Mouse (Mus musculus) thymus, postnatal 14 days (tissue): ENCODE results near the gene Ppp2r3a.

ENCODE experiments used
- DNase-seq: peaks from one replicate; pipeline ENCODE4 v3.0.0; 2021

The Ppp2r3a gene

DNA sequence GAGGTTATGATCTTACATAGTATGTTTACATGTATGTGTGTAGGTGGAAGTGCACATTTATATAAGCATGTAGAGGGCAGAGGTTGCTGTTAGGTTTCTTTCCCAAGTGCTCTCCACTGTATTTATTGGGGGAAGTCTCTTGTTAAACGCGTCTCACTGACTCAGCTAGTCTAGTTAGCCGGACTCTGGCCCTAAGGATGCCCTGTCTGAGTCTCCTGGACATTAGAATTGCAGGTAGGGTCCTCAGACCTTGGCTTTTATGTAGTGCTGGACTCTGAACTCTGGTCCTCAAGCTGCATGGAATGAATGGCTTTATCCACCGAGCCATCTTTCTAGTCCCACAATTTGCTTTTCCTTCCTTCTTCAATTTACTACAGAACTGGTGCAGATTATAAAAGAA, 108.0 kb downstream of the Ppp2r3a start:
- no peak for DNase-seq

DNA sequence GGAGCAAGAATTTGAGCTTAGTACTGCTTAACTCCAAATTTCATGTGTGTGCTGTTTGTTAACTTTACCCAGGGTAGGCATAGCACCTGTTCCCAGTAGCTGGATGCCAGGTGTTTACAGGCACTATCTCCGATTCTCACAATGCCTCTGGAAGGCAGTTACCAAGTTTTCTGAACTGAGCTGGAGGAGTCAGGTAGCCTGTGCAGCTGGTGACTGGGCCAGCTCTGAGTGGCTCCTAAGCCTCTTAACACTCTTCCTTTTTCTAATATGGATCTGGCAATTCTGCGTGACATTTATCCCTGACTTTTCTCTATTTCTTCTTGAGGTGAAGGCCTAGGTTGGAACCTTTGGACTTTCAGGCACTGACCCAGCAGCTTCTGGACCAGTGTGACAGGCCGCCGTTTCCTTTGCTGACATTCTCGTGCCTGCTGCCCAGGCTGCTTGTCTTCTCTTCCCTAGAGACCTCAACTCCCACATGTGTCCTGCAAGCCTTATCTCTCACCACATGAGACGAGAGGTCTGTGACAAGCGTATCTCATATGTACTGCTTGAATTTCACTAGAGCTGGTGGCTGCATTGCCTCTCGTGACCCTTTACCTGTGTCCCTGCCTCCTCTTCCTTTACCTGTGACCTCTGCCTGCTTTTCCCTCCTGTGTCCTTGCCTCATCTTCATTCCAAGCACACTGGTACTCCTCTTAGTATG, 137.3 kb downstream of the Ppp2r3a start:
- DNase-seq = no peak

DNA sequence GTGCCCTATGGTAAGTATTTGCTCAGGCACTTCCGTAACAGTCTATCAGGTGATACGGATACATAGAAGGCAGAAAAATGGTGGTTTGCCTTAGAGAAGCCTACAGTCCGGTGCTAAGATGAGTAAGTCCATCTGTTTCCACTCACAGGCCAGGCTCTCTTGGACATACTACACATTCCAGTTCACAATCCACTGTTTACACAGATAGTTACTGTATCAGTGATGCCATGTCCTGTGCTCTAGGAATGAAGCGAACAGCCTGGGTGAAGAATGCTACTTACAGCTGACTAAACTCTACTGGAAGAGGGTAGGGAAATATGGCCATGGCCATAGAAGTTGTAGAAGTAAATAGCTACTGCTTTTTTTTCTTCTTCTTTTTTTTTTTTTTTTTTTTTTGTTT, 138.3 kb downstream of the Ppp2r3a start:
- no peak for DNase-seq

DNA sequence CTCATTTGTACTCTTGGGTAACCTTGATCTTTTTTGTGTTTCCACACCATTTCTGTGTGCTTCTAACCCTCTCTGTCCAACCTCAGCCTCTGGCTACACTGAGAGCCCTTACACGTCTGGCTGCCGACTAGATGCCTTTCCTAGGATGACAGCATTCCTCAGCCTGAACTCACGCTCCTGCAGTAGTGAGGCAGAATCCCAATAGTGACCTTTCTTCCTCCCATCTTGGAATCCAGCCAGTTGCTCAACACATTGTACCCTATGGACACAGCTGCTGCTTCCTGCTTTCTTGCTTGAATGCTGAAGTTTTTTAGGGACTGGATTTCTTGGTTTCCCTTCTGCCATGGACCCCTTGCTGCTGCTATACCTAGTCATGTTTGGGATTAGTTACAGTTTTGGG, 141.6 kb downstream of the Ppp2r3a start:
- DNase-seq = no peak

DNA sequence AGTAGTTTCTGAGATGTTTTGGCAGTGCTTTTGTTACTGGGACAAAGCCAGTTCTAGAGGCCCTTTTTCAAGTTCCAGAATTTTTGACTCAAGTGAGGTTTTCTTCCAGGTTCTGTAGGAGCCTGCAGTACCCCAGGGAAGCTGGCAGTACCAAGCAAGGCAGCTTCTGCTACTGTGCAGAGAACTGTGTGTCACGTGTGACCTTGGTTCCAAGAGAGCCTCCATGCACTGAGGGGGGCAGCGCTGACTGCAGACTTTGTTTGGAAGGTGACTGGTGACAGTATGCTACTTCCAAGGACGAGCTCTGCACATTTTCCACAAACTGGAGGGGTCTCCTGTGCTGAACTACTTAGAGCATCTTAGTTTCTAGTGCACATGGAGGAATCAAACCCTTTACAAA, 144.2 kb downstream of the Ppp2r3a start:
- no peak for DNase-seq

DNA sequence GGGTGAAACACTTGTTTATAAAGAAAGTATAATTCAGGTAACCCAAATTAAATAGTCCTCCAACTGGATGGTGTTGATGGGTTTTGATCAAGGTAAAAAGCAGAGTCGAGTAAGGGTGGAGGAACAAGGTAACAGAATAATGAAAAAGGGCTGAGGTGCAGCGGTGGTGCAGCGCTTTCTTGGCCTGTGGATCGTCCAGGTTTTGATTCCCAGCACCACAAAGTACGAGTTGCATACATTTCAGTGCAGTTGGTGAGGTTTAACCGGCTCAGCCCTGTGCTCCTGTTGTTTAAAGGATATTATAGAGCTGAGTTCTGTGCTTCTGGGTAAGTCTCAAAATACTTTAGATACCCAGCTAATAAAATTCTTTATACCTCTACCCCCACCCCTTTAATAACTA, 145.9 kb downstream of the Ppp2r3a start:
- DNase-seq = no peak

DNA sequence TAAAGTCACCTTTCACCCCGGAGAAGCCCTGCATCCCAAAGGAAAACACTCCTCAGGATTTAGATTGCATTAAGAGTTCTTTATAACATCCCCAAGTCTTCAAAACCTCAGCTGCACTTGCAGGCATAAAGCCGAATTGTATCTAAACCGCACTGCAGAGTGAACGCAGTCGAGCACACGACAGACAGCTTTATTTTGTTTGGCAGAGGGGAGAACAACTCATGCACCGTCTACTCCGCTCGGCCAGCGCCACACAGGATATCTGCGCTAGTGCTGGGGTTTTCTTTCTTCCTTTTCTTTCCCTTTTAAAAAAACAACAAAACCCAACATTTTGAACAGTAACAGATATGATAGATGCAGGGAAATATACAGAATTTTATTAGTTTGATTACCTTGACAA, 146.7 kb downstream of the Ppp2r3a start:
- DNase-seq = no peak

DNA sequence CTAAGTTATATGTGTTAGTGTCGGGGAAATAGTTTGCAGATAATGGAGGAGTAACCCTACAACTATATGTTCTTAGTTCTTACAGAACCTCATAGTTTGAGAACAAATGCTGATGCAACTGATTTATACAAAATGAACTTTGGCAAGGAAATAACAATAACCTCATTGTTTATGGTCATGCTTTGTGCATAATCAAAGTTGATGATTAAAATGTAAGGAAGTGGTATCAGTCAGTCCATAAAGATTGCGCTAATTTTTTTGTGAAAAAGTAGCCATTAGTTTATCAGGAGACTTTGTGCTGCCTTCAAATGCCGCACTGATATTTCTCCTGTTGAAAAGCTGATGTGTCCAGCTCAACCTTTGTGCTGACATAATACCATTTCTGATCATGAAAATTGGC, 149.3 kb downstream of the Ppp2r3a start:
- no peak for DNase-seq

DNA sequence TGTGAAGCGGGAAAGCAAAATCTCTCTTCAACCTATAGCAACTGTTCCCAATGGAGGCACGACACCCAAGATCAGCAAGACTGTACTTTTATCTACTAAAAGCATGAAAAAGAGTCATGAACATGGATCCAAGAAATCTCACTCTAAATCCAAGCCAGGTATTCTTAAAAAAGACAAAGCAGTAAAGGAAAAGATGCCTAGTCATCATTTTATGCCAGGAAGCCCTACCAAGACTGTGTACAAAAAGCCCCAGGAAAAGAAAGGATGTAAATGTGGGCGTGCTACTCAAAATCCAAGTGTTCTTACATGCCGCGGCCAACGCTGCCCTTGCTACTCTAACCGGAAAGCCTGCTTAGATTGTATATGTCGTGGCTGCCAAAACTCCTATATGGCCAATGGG, 150.0 kb downstream of the Ppp2r3a start:
- DNase-seq = no peak

DNA sequence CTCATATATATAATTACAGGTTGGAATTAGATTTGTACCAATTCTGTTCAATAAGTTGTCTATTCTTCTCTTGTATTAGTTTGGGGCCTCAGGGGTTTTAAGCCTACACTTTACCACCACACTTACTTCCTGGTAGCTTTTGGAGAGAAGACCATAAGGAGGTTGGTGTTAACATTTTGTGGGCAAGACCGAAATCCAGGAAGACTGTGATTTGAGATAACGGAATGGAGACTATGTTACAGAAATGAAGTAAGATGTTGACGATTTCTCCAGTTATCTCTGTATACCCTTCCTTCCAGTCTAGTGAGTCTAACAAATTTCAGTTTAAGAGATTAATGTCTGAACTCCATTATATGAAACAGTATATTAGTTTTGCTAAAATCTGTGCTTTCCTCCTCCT, 151.4 kb downstream of the Ppp2r3a start:
- DNase-seq = no peak

DNA sequence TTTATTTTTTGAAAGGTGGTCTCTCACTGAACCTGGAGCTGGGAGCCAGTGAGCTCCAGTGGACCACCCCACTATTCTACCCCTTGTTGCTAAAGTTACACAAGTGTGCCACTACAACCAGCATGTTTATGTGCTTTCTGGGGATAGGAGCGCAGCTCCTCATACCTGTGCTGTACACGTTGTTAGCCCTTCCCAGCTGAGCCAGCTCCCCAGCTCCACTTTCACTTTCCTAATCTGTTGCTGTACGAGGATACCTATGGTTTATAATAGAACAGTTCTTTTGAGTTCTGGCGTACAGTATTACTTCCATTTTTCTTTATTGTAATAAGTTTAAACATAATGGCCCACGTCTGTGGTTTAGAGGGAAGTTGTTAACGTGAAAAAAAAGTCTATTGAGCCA, 152.2 kb downstream of the Ppp2r3a start:
- no peak for DNase-seq

DNA sequence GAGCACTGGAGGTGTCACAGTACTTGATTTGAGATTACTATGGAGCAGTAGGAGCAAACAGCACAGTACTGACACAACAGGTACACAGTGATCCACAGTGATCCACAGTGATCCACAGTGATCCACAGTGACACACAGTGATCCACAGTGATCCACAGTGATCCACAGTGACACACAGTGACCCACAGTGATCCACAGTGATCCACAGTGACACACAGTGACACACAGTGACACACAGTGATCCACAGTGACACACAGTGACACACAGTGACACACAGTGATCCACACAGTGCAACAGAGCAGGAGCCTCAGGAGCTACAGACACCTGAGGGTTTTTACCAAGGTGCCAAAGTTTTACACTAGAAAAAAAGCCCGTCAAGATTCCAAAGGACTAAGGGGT, 154.1 kb downstream of the Ppp2r3a start:
- DNase-seq = no peak

DNA sequence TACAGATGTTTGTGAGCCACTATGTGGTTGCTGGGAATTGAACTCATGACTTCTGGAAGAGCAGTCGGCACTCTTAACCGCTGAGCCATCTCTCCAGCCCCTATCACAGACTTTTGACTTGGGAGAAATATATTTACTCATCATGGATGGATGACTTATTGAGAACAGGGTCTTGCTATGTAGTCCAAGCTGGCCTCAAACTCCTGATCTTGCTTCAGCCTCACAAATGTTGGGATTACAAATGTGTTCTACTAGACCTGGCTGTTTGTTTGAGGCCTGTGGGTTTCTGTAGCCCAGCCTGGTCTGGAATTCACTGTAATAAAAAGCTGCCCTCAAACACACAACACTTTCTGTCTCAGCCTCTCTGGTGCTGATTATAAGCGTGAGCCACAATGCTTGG, 155.1 kb downstream of the Ppp2r3a start:
- no peak for DNase-seq

DNA sequence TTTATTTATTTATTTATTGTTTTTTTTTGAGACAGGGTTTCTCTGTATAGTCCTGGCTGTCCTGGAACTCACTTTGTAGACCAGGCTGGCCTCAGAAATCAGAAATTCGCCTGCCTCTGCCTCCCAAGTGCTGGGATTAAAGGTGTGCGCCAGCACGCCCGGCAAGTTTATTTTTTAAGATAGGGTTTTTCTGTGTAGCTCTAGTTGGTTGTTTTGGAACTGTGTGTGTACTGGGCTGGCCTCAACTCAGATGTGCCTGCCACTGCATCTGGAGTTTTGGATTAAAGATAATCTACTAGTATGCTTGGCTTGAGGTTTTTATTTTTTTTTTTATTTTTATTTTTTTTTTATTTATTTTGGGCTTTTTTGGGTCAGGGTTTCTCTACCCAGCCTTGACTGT, 156.2 kb downstream of the Ppp2r3a start:
- DNase-seq = no peak

DNA sequence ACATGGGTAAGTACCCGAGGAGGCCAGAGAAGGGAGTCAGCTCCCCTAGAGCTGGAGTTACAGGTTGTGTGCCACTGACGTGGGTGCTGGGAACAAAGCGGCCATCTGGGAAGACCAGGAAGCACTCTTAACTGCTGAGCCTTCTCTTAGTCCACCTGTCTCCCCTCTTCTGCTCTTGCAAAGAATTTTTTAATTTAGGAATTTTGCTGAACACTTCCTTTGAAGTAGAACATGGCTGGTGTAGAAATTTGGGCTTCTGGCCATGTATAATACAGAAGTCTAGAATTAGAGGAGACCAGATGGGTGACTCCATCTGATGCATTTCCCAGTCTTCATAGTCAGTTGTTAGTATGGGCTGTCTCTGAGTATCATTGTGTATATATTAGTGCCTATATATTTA, 167.9 kb downstream of the Ppp2r3a start:
- no peak for DNase-seq

DNA sequence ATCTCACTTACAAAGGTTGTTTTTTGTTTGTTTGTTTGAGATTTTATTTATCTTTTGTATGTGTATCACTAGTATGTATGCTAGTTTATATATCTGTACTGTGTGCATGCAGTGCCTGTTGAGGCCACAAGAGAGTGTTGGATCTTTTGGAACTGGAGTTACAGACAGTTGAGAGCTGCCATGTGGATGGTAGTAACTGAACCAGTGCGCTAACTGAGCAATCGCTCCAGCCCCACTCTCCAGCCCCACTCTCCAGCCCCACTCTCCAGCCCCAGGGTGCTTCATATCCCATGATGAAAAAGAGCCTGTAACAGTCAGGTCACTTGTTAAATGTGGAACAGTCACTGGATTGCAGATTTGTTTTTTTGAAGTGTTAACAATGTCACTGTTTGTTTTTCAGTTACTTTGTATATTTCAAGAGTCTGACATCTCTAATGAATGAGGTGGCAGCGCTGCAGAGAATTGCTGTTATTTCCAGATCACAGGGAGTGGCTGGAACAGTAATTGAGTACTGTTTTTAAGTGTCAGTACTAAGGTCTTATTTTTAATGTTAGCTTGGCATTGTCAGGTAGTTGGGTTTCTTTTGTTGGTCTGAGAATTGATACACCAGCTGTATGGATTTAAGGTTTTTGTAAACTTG, 171.4 kb downstream of the Ppp2r3a start:
- DNase-seq = no peak

DNA sequence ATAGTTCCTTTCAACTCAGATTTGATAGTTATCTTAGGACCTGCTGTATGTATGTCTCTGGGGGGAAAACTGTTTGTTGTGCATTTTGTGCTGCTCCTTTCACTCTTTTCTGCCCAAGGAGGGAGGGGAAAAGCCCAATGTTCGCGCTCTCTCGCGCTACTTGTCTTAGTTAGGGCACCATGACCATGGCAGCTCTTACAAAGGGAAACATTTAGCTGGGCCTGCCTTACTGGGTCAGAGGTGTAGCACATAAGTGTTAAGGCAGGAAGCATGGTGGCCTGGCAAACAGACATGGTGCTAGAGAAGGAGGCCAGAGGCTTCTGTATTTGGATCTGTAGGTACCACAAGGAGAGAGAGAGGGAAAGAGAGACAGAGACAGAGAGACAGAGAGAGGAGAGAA, 173.0 kb downstream of the Ppp2r3a start:
- peak; percentile 34 for DNase-seq

DNA sequence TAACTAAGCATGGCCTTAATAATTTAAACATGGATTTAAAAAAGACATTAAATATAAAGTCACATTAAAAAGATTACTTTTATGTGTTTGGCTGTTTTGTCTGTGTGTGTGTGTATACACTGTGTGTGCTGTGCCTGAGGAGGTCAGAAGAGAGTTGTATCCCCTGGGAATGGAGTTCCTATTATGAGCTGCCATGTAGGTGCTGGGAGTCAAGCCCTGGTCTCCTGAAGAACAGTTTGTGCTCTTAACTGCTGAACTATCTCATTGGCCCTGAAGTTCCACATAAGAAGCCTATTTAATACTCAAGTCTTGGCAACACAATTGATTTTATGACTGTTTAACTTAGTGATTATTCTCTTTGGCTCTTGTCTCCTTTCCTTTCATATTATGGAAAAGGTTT, 174.1 kb downstream of the Ppp2r3a start:
- no peak for DNase-seq

DNA sequence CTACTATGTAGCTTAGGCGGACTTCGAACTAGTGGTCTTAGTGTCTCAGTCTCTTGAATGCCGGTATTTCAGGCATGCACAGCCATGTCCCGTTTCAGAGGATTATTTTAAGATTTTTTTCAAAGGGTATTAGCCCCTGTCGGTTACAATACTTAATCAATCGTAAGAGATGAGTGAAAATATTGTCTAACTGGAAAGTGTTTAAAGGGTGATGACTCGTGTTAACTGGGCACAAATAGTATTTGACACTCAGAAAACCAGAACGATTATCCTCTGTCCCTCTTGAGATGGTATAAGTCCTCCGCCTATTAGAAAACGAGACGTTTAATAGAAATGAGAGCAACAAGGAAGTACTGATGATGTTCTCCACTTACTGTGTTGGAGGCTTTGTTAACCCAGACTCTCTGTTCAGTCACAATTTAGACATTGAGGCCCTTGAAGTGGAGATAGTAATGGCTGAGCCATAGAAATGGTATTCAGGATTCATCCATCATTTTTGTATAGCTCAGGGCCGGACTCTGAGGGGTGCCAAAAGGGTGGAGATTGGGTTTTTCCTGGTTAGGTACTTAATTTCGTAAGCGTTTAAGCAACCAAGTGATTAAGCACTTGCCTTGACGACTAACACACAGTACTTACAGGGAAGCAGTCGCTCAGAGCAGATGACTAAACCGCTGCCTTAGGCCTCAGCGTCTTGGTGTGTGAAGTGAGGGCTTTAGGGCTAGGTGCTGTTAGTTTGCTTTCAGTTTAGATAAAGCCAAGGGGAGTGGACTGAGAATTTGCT, 175.3 kb downstream of the Ppp2r3a start:
- DNase-seq = peak; percentile 37

DNA sequence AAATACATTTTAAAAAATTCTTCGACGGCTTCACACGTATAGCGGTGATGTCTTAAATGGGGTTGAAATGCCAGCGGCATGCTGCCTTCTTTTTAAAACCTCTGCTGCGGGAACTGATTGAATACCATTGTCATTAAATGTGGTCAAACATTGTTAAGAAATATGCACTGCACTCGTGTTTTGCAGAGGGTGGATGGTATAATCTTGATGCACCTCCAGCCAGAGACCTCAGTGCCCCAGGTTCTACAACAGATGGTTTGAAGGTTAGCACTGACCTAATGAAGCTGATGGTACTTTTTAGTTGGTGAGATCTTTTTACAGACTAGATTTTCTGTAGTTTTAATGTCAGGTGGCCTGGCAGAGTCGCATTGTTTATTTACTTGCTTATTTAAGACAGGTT, 175.9 kb downstream of the Ppp2r3a start:
- DNase-seq = no peak

DNA sequence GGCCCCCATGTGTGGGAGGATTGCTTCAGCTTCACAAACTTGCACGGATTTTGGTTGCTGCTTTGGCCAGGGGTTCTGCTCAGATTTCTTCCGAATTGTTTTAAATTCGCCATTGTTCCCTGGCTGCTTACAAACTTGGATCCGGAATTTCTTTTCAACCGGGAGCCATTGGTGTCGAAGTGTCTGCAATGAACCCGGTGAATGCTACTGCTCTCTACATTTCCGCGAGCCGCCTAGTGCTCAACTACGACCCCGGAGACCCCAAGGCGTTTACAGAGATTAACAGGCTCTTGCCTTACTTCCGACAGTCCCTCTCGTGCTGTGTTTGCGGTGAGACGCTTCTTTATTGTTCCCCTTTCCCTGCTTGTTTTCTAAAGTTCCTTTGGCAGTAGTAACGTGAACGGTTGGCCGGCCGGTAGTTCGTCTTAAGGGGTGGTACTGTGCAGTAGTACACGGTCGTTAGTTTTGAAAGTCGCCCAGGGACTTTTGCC, 176.5 kb downstream of the Ppp2r3a start:
- DNase-seq = peak; percentile 72

DNA sequence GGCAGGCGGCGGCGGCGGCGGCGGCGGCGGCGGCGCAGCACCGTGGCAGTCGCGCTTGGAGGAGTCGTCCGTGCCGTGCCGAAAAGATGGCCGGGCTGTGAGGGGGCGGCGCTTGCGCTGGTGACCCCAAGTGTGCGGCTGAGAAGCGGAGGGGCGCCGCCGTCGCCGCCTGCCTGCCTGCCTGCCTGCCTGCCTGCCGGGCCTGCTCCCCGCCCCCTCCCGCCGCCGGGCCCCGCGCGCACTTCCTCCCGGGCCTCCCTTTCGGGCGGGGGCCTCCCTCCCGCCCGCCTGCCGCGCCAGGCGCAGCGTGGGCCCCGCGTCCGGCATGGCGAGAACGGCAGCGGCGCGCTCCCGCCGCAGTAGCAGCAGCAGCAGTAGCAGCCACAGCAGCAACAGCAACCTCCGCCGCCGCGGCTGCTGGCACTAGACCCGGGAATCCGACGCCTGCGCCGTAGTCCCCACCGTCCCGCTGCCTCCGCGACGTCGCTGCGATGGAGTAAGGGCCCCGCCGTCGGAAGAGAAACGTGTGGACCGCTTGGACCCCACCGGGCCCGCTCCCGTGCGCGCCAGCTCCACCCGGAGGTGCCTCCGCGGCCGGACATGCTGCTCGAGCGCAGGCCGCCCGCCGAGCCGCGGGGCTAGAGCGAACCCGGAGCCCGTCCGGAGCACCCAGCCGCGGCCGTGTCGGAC, 177.1 kb downstream of the Ppp2r3a start:
- DNase-seq = peak; percentile 96

DNA sequence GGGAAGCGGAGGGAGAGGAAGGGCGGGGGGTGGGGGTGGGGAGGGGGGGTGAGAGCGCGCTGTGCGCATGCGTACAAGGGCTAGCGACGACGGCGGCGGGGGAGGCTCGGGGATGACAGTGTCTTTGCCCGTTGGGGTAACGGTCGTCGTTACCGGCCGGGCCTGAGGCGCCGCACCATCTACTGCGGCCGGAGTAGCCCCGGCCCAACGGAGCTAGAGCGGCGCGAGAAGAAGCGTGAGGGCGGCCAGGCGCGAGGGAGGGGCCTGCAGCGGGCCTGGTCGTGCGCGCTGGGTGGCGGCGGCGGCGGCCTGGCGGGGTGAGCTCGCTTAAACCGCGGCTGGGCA, 177.6 kb downstream of the Ppp2r3a start, which contains the start of gene Msl2:
Msl2 (plus strand) TSS at position 115 of the 345 bp plus-strand sequence.
- no peak for DNase-seq
